Mouse (Mus musculus): ENCODE data around the gene Nr3c2. TPM values are rescaled to one million over a fixed set of nuclear protein-coding genes. Genes with fewer than 3 reads are reported as not detected.

Nr3c2 gene
- total RNA-seq, 2 experiments from 2014 or later: 4.0 to 5.4 TPM

DNA sequence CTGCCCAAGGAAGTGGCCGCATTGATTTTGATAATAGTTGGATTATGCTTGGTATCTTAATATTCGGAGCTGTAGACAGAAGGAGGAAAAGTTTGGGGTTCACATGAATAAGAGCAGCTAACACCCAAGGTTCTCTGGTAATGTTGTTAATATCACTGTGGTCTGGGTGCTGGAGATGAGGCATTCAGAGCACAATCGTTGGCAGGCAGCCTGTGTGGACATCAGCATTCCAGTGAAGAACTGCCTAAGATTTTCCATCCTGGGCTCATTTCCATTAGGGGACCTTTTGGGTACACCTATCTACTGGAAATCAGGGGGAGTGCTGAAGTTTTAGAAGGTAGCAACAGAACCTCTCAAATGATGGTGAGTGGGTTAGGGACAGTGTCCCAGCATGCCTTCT lies 65.8 kb downstream of the Nr3c2 start:
- intact Hi-C loops (cut with DNase I; ENCODE audit: low total_unique reads): no loop called here
- no peak for DNase-seq

DNA sequence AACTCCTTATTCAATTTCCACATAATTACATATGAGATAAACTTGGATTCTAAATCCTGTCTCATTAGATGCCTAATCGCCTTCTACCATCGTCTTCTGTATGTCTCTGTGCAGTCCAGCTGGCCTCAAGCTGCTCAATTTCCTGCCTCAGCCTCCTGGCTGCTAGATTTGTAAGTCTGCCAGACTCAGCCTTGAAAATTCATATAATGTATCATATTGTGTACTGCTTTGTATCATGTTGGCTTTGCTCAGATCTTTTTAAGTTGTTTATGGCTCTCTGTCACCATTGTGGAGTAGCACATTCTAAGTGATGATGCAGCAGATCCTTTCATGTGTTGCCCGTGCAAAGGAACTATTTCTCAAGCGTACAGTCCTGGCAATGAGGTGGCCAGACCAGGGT lies 71.9 kb downstream of the Nr3c2 start:
- DNase-seq: no peak
- intact Hi-C loops (cut with DNase I; ENCODE audit: low total_unique reads): no loop called here

DNA sequence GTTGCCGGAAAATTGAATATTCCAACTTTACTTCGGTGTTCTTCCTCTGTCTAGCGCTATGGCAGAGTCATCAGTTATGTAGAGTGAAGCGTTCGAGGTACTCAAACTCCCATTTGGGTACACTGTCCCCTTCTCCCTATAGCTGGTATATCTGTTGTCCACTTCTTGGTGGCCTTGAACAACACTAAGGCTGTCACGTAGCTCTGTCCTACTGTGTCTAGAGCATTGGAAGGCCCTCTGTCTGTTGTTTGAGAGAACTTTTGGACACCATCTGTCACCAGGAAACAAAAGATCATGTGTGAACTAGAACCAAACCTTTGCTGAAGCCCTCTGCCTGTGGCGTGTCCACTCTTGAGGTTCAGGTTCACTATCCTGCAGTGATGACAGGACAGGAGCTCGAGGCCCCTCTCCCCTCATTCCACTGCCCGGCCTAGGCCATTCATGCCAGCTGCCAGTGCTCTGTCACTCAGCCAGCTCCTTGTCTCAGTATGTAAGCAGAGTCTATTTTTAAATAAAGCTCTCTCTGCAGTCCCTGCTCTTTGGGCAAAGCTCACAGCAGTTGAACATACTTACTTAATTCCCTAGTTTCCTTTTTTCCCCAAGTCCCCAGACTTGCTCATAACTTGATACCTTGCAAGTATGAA lies 72.6 kb downstream of the Nr3c2 start:
- no peak for DNase-seq
- intact Hi-C loops (cut with DNase I; ENCODE audit: low total_unique reads): no loop called here

DNA sequence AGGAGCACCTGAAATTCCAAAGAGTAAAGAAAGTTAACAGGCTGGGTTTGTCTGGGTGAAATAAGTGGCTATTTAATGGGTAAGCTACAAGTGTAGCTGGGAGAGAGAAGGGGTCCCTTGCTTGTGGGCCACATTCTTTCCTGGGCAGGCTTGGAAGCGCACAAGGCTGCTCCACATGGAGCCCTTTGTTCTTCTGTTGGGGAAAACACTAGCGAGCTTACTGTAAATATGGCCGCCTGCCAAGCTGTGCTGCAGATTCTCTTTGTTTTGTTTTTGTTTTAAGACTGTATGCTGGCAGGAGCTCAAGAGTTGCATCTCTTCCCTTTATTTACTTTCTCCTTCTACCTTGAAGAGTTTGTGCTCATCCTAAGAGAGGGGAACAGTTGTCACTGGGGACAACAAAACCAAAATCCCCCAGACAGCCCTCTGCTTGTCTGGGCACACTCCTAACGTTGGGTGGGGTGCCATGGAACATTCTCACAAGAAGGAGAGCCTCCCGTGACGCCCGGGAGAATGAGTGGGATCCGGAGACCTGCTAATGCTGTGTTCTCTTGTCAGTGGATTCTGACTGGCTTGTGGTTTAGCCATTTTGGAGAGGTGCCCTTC lies 73.8 kb downstream of the Nr3c2 start:
- intact Hi-C loops (cut with DNase I; ENCODE audit: low total_unique reads): no loop called here

DNA sequence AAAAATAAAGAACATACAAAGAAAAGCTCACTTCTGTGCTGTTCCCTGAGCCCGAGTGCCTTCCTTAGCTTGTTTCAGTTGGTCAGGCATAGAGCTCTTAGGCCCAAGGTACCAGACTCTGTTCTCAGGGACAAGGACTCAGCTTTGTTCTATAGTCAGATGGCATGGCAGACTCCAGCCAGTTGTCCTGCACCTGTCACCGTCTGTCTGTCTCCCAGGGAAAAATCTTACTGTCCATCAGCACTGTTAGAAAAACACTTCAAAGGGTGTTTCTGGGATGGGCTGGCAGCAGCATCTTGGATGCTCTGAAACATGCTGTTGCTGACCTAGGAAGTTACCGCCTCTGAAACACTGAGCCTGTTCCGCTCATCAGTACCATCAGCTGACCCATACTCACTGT lies 78.7 kb downstream of the Nr3c2 start:
- intact Hi-C loops (cut with DNase I; ENCODE audit: low total_unique reads): no loop called here
- DNase-seq: no peak

More for the DNA sequence above, 73.8 kb downstream of the Nr3c2 start:
- DNase-seq: peak; percentile 16

DNA sequence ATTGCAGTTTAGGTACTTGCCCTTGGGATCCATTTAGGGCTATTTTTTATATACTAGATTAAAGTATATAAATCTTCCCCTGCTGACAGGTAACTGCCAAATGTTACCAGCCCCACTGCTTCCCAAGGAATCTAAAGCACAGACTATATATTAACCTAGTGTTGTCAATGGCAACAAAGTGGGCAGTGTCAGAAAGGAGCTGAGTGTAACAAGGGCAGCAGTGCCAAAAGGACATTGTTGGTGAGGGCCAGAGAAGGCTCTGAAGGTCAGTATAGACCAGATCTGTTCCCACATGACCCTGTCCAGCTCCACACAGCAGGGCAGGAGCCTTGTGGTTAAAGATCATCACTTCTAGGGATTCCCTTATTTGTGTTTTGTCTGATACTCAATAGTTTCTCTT lies 84.8 kb downstream of the Nr3c2 start:
- DNase-seq: no peak
- intact Hi-C loops (cut with DNase I; ENCODE audit: low total_unique reads): no loop called here

DNA sequence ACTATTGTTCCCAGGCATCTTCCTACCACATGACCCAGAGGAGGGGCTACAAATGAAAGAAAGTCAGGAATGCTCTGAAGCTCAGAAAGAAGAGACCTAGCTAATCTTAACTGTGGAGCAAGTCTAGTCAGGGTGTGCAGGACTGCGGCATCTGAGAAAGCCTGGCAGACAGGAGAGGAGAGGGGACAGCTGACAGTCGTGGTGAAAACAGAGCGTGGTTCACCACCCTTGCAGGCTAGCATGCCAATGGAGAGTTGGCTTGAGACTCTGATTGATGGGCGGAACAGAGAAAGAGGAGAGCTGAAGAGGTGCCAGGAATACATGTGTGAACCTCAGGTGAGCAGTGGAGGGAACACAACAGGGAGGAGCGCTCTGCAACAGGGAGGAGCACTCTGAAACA lies 85.6 kb downstream of the Nr3c2 start:
- DNase-seq: no peak
- intact Hi-C loops (cut with DNase I; ENCODE audit: low total_unique reads): no loop called here

DNA sequence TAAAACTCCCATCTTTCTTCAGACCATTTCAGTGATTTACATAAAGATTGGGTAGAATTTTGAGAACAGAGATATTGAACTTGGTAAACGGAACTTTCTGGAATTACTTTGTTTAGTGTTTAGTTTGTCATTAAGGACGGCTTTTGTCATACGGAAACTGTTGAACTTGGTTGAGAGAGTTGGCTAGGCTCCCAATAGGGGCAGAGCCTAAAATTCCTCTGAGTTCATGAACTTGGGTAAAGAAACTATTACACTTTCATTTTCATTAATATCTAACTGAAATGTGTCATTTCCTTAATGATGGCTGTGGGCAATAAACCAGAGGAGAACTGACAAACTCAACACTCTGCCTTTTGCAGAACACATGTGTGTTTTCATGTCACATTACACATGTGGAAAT lies 88.6 kb downstream of the Nr3c2 start:
- intact Hi-C loops (cut with DNase I; ENCODE audit: low total_unique reads): no loop called here
- no peak for DNase-seq

DNA sequence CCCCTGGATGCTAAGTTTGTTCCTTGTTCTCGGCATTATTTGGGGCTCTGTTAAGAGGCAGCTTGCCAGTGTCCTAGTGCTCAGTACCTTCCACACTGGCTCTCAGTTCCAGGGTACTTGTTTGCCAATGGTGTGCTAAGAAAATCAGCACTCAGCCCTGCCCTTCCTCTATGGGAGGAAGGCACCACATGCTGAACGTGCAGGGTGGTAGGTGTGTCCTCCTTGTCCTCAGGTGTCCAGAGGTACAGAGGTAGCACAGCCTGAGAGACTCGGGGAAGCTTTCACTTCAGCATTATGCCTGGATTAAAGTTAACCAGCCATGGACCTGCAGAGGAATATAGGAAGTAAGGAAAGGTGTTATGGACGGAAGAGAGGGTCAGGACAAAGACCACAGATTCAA lies 99.0 kb downstream of the Nr3c2 start:
- DNase-seq: no peak
- intact Hi-C loops (cut with DNase I; ENCODE audit: low total_unique reads): no loop called here

DNA sequence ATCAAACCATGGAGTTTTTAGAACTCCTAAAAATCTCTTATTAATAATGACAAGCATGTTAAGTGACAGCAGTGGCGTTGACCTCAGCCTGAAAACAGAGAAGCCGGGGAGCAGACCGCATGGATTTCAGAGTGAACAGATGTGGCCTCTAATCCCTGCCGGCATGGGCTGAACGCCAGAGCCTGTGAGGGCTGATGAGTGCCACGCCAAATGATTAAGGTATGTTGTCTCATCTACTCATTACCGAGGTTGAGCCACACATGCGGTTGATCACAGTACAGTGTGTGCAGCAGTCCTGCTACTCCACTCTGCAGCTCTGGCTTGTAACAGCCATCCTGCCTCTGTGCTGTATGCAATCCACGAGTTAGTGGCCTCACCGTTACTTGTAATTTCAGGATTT lies 110.2 kb downstream of the Nr3c2 start:
- intact Hi-C loops (cut with DNase I; ENCODE audit: low total_unique reads): no loop called here
- peak; percentile 14 for DNase-seq

DNA sequence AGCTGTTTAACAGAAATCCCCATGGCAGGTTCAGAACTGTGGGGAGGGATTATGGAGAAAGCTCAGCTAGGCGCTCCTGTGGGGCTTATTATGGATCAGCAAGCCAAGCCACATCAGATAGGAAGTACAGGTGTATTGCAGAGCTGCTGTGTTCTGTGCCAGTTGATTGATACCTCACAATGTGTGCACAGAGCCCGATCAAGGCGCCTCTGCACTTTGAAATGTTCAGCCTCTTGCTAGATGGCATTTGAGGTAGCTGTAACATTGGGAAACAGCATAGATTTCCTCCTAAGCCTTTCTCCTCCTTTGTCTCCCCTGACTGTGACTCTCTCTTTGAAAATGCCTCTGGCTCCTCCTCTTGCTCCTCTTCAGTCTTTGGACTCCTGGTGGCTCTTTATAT lies 112.7 kb downstream of the Nr3c2 start:
- DNase-seq: no peak
- intact Hi-C loops (cut with DNase I; ENCODE audit: low total_unique reads): no loop called here

DNA sequence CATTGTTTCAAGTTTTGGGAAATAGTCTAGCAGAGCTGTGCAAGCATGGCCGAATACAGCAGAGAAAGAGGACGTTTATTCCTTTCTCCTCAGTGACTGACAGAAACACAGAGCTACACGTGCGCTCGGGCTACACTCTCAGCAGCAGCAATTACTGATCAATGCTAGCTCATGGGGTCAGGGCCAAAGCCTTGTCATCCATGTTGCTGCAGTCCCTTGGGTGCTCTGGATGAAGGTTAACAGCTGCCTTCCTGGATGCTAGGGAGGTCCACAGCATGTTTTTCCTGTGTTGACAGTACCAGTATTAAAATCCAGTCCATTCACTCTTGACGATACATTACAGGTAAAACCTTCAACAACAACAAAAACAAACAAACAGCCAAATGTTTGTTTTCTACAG lies 113.4 kb downstream of the Nr3c2 start:
- intact Hi-C loops (cut with DNase I; ENCODE audit: low total_unique reads): no loop called here
- DNase-seq: no peak

DNA sequence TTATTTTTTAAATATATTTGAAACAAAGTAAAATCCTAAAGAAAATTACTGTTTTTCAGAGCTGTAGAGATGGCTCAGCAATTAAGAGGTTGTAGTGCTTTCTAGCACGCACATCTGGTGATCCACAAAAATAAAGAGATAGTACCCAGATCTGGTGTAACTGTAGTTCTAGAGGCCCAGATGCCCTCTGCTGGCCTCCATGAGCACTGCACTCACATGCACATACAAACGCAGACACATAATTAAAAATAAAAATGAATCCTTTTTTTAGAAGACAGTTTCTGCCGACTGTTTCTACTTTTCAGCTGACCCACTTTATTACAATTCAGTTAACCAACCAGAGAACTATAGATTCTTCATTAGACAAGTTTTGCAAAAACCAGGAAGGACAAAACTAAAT lies 117.5 kb downstream of the Nr3c2 start:
- DNase-seq: no peak
- intact Hi-C loops (cut with DNase I; ENCODE audit: low total_unique reads): no loop called here

DNA sequence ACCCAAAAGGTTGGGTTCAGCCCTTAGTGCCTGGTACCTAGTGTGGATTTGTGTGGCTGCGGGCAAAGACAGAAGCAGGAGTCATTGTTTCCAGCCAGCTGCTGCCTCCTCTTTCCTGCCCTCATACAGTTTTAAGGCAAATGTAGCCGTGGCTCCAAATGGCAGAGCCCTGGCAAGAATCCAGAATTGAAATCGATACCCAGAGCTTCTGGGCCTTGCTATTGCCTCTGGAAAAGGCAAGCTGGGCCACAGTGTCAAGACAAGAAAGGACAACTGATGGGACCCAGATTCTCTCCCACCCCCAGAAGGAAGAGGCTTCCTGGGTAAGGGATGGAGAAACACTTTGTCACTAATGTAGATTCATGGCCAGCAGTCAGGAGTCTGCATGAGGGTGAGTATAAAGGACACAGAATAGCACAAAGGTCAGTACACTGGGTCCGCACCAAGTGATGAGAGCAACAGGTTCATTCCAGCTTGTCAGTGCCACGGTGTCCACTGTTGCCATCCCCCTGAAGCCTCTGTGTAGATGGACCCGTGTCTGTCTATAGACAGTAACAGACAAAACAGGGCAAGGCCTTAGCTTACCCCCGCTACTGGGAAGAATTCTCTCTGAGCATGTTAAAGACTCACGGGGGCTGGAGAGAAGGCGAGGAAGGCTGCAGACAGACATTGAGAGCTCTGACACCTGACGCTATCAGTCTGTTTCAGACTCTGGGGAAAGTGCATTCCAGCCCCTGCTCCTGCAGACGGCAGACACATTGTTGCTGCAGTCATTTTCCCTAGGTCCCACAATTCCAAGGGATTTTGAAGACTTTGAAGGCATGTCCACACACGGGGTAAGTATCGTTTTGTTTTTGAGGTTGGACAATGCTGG lies 124.8 kb downstream of the Nr3c2 start:
- peak; percentile 9 for DNase-seq

DNA sequence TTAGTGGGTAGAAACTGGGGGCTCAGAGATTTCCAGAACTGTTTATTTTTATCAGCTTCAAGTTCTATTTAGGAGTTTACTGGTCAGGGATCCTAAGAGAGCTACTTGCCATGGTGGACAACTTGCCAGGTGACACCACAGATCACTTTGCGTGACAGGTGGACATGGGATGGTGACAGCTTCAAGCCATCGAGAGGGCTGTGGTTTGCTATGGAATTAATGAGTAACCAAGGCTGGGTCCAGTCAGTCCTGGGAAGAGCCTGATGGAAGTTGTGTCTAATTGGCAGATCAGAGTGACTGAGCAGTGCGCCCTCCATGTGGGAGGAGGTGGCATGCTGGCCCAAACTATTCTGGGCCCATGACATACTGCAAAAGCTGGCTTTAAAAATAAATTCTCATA lies 132.0 kb downstream of the Nr3c2 start:
- DNase-seq: no peak
- intact Hi-C loops (cut with DNase I; ENCODE audit: low total_unique reads): no loop called here

More for the DNA sequence above, 124.8 kb downstream of the Nr3c2 start:
- intact Hi-C loops (cut with DNase I; ENCODE audit: low total_unique reads): no loop called here

DNA sequence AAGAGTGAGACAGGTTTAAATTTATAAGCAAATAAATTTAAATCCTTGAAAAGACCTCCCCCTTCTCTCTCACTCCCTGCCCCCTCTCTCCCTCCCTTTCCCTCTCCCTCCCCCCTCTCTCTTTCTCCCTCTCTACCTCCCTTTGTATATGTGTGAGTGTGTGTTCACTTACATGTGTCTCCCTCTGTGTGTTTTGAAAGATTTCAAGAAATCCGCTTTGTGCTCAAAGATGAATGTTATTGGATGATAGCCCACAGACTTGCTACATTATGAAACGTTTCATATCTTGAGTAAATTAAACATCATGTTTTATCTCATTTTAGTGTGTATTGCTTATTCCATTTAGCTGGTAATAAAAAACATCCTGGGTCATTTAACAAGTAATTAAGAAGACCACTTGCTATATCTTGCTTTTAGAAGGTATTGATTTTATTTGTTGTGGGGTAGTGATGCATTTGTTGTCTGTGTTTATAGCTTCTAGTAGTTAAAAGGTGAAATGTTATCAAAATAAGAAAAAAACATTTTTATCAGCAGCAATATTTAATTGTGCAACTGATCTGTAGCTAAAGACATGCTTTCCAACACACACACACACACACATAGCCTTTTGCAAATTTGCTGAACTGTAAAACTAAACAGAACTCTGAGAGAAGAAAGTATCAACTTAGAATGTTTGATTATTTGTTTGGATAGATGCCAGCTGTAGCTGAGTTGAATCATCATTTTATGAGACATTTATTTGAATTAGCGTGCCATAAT lies 134.6 kb downstream of the Nr3c2 start:
- no peak for DNase-seq
- intact Hi-C loops (cut with DNase I; ENCODE audit: low total_unique reads): no loop called here

DNA sequence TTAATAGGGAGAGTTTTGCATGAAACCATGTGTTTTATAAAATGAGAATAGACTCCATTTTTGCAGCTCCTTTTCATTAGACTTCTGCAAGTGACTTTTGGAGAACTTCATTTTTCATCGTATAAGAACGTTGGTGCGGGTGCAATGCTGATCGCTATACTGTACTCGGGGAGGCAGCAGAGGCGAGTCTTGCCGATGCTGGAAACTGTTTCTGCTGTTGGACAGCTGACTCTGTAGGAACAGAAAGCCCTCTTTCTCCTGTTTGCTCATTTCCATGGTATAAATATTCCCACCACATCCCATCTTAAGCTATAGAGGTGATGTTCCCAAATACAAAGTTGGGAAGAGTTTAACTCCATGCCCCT lies 135.2 kb downstream of the Nr3c2 start:
- no peak for DNase-seq
- intact Hi-C loops (cut with DNase I; ENCODE audit: low total_unique reads): no loop called here

DNA sequence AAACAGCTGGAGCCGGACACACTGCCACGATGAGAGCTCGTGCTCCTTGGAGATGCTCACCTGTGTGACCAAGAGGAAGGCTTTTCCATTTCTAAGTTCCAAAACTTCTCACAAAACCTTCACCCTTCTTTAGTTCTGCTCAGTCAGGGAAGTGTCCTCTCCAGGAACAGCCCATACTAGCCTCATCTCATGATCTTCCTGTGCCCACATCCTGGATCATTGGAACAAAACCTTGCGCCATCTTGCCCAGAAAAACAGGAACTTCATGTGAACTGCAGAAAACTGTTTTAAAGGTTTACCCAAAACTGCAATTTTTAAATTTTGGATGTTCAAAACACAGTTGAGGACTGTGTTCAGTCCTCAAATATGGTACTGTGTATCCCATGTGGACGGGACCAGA lies 142.0 kb downstream of the Nr3c2 start:
- intact Hi-C loops (cut with DNase I; ENCODE audit: low total_unique reads): no loop called here

DNA sequence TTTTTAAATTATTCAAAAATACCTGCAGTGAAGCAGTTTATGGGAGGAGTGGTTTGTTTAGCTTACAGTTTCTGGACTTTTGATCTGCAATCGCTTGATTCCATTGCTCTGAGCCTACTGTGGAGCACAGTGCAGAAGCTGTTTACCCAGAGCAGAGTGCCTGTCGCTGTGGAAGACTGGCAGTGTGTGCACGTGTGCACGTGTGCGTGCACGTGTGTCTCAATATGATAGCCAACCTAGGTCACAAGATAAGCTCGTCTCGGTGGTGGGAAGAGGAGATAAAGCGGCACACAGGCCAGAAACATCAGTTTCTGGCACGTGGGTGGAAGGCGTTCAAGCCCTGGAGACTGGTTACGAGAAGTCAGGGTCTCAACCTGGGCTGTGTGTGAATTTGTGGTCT lies 145.6 kb downstream of the Nr3c2 start:
- intact Hi-C loops (cut with DNase I; ENCODE audit: low total_unique reads): no loop called here
- no peak for DNase-seq

More for the DNA sequence above, 142.0 kb downstream of the Nr3c2 start:
- DNase-seq: no peak

DNA sequence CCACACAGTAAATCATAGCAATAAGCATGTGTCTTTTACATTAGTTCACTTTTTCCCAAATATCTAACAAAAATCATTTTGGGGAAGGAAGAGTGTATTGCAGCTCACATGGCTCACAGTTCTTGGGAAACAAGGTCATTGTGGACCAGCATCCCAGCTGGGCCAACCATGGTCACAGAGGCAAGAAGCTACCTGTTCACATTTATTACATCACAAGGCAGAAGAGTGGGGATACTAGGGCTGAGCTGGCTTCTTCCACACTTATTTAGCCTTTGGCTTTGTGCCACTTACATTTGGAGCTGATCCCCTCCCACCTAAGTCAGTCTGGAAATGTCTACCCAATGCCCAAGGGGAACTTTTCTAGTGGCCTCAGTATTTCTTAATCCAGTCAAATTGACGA lies 146.5 kb downstream of the Nr3c2 start:
- no peak for DNase-seq
- intact Hi-C loops (cut with DNase I; ENCODE audit: low total_unique reads): no loop called here

Data from gastrocnemius, postnatal 14 days (tissue).